Mouse (Mus musculus) heart, postnatal 10 days (tissue): ENCODE data around the gene Ninl. TPM values are rescaled to one million over a fixed set of nuclear protein-coding genes. Genes with fewer than 3 reads are reported as not detected.
"Not testable (repeated sequence)": the region's sequence is repeated elsewhere in the genome, so short reads cannot be mapped to it uniquely, and the experiment has no call there.

Experiments
- DNase-seq, 2 experiments: peaks; one replicate each; pipeline ENCODE4 v3.0.0; 2021
- intact Hi-C: fragments of 180-260 bp; cut with DNase I; formaldehyde crosslinking; loops from one replicate; pipeline ENCODE4 v1.15.1; 2025
- total RNA-seq, 2 experiments: library from RNA; stranded (reverse); gene quantifications; 2 replicates each; pipeline ENCODE4 v1.2.3; 2021

Gene Ninl
- total RNA-seq, 2 experiments from 2014 or later, result 1.1 TPM

- intact Hi-C loops, result loop anchor here (5.0 to 10.0 kb wide), 5 partner anchors 128 to 775 kb away; partner anchors contain the start of genes Apmap, Entpd6, Nanp and Ninl
These were observed 129.6 kb downstream of the Ninl start for GRCm38 (mm10) chr2:150909429-150910039.

GRCm38 (mm10) chr2:150908881-150909280 is 130.3 kb downstream of the Ninl start:
- not testable (repeated sequence) for DNase-seq
- intact Hi-C loops, result loop anchor here (5.0 to 10.0 kb wide), 5 partner anchors 128 to 774 kb away; partner anchors contain the start of genes Apmap, Entpd6, Nanp and Ninl

More at GRCm38 (mm10) chr2:150909429-150910039, 129.6 kb downstream of the Ninl start:
- DNase-seq, result peak; percentile 95 to 96

GRCm38 (mm10) chr2:150904936-150905450 is 134.2 kb downstream of the Ninl start, which contains the start of gene Gins1:
Gene Gins1, plus strand, starts transcription at chr2:150905400.
- intact Hi-C loops, result loop anchor here (5.0 to 10.0 kb wide), 5 partner anchors 132 to 770 kb away; partner anchors contain the start of genes Apmap, Entpd6, Nanp and Ninl
- DNase-seq, result no peak

GRCm38 (mm10) chr2:150904272-150904935 is 134.8 kb downstream of the Ninl start, which contains the start of gene Abhd12:
Gene Abhd12, minus strand, starts transcription at chr2:150904741.
- intact Hi-C loops, result loop anchor here (10.0 kb wide), 1 partner anchor 770 kb away; the partner anchor contains the start of gene Zfp120
- DNase-seq, result peak; percentile 99

- intact Hi-C loops, result loop anchor here (10.0 kb wide), 1 partner anchor 768 kb away; the partner anchor contains the start of gene Zfp120
- DNase-seq, result no peak
These were observed 136.8 kb downstream of the Ninl start for GRCm38 (mm10) chr2:150902347-150902746.

- intact Hi-C loops, result loop anchor here (10.0 kb wide), 1 partner anchor 766 kb away; the partner anchor contains the start of gene Zfp120
These were observed 138.8 kb downstream of the Ninl start for GRCm38 (mm10) chr2:150900341-150900740.

GRCm38 (mm10) chr2:150895691-150896252 is 143.4 kb downstream of the Ninl start:
- intact Hi-C loops, result no loop called here
- no peak for DNase-seq

More at GRCm38 (mm10) chr2:150900341-150900740, 138.8 kb downstream of the Ninl start:
- no peak for DNase-seq

GRCm38 (mm10) chr2:150894617-150895267 is 144.4 kb downstream of the Ninl start:
- intact Hi-C loops, result no loop called here
- no peak for DNase-seq

- intact Hi-C loops, result no loop called here
- DNase-seq, result no peak
These were observed 151.8 kb downstream of the Ninl start for GRCm38 (mm10) chr2:150887370-150887769.

- intact Hi-C loops, result no loop called here
- DNase-seq, result no peak
These were observed 152.9 kb downstream of the Ninl start for GRCm38 (mm10) chr2:150886315-150886714.

- intact Hi-C loops, result no loop called here
- DNase-seq, result no peak
These were observed 153.4 kb downstream of the Ninl start for GRCm38 (mm10) chr2:150885814-150886213.

- intact Hi-C loops, result no loop called here
These were observed 154.4 kb downstream of the Ninl start for GRCm38 (mm10) chr2:150884779-150885110.

More at GRCm38 (mm10) chr2:150884779-150885110, 154.4 kb downstream of the Ninl start:
- DNase-seq, result no peak

Other genes starting within 250 kb of the Ninl start
- 10 to 100 TPM; 30.8 to 34.5 TPM for gene Abhd12, start 134.6 kb downstream of the Ninl start, total RNA-seq
- 1 to 10 TPM; 5.8 TPM for gene Gins1, start 134.0 kb downstream of the Ninl start, total RNA-seq
- gene Nanp, start within 50 bp of the Ninl start, total RNA-seq, result 1 to 10 TPM; 5.1 to 5.6 TPM
- not detected for gene Gm14151, start 53.0 kb upstream of the Ninl start, total RNA-seq
- gene Gm14147, start 58.9 kb upstream of the Ninl start, total RNA-seq, result not detected